Mouse (Mus musculus): ENCODE measurements around the gene Utp14b. TPM values are rescaled to one million over a fixed set of nuclear protein-coding genes. Genes with fewer than 3 reads are reported as not detected.

The Utp14b gene
- total RNA-seq, 2 experiments from 2014 or later: 3.2 to 5.0 TPM

GRCm38 (mm10) chr1:78682291-78682690 is 24.5 kb downstream of the Utp14b start:
- no peak for DNase-seq (ENCODE audit: low spot score in 2 of 2)

GRCm38 (mm10) chr1:78684128-78684527 is 26.3 kb downstream of the Utp14b start:
- DNase-seq (ENCODE audit: low spot score in 2 of 2): no peak

- no peak for DNase-seq (ENCODE audit: low spot score in 2 of 2)
Measured at GRCm38 (mm10) chr1:78686872-78687271, 29.0 kb downstream of the Utp14b start.

- no peak for DNase-seq (ENCODE audit: low spot score in 2 of 2)
Measured at GRCm38 (mm10) chr1:78688149-78688548, 30.3 kb downstream of the Utp14b start.

- DNase-seq (ENCODE audit: low spot score in 2 of 2): no peak
Measured at GRCm38 (mm10) chr1:78694503-78695258, 36.8 kb downstream of the Utp14b start.

- no peak for DNase-seq (ENCODE audit: low spot score in 2 of 2)
Measured at GRCm38 (mm10) chr1:78696305-78696704, 38.5 kb downstream of the Utp14b start.

- DNase-seq (ENCODE audit: low spot score in 2 of 2): no peak
Measured at GRCm38 (mm10) chr1:78696903-78697302, 39.1 kb downstream of the Utp14b start.

- DNase-seq (ENCODE audit: low spot score in 2 of 2): no peak
Measured at GRCm38 (mm10) chr1:78698138-78698537, 40.3 kb downstream of the Utp14b start.

- no peak for DNase-seq (ENCODE audit: low spot score in 2 of 2)
Measured at GRCm38 (mm10) chr1:78701740-78702139, 43.9 kb downstream of the Utp14b start.

- DNase-seq (ENCODE audit: low spot score in 2 of 2): no peak
Measured at GRCm38 (mm10) chr1:78702282-78702963, 44.6 kb downstream of the Utp14b start.

GRCm38 (mm10) chr1:78702964-78703285 is 45.1 kb downstream of the Utp14b start:
- no peak for DNase-seq (ENCODE audit: low spot score in 2 of 2)

- DNase-seq (ENCODE audit: low spot score in 2 of 2): no peak
Measured at GRCm38 (mm10) chr1:78706338-78706737, 48.5 kb downstream of the Utp14b start.

GRCm38 (mm10) chr1:78707280-78707679 is 49.4 kb downstream of the Utp14b start:
- DNase-seq (ENCODE audit: low spot score in 2 of 2): no peak

GRCm38 (mm10) chr1:78710026-78710425 is 52.2 kb downstream of the Utp14b start:
- no peak for DNase-seq (ENCODE audit: low spot score in 2 of 2)

GRCm38 (mm10) chr1:78710613-78711329 is 52.9 kb downstream of the Utp14b start:
- no peak for DNase-seq (ENCODE audit: low spot score in 2 of 2)

Other genes with a start within 250 kb of the Utp14b start
- gene Farsb, start 169.1 kb upstream of the Utp14b start, total RNA-seq (2021): 10 to 100 TPM; 67.2 to 72.7 TPM
- gene Mogat1, start 147.0 kb upstream of the Utp14b start, total RNA-seq (2021): 1 to 10 TPM; 3.7 to 9.6 TPM
- under 1 TPM; 0.23 to 0.83 TPM for gene BC035947, start 145.9 kb upstream of the Utp14b start, total RNA-seq (2021)
- 10 to 100 TPM; 30.1 to 35.5 TPM for gene Acsl3, start 213 bp upstream of the Utp14b start, total RNA-seq (2021)
- gene Kcne4, start 158.7 kb downstream of the Utp14b start, total RNA-seq (2021): 1 to 10 TPM; 5.0 to 5.4 TPM